Mouse (Mus musculus) midbrain, embryonic 13.5 days (tissue): ENCODE data around the gene Dram1. TPM values are rescaled to one million over a fixed set of nuclear protein-coding genes. Genes with fewer than 3 reads are reported as not detected.

ENCODE experiments used
- ATAC-seq: fragments of 200-750 bp; cut with Nextera tagmentation; 2 replicates; pipeline ENCODE4 v1.8.0; 2017; ENCODE audit warnings: mild to moderate bottlenecking, moderate TSS enrichment, moderate library complexity
- H3K27ac ChIP-seq: fragments of 300-500 bp; sonication (generic); 2 replicates; pipeline ENCODE4 v1.5.1; 2015; ENCODE audit warnings: inconsistent platforms, mild to moderate bottlenecking, moderate library complexity
- H3K27me3 ChIP-seq: fragments of 300-500 bp; sonication (generic); 2 replicates; pipeline ENCODE4 v1.6.1; 2015; ENCODE audit warnings: mild to moderate bottlenecking, inconsistent platforms
- H3K36me3 ChIP-seq: fragments of 300-500 bp; sonication (generic); 2 replicates; pipeline ENCODE4 v1.6.1; 2015; ENCODE audit warnings: mild to moderate bottlenecking, inconsistent platforms
- H3K4me1 ChIP-seq: fragments of 300-500 bp; sonication (generic); replicated peaks from 2 replicates; pipeline ENCODE4 v1.6.1; 2015; ENCODE audit warnings: inconsistent platforms
- H3K4me2 ChIP-seq: fragments of 300-500 bp; sonication (generic); replicated peaks from 2 replicates; pipeline ENCODE4 v1.6.1; 2015; ENCODE audit warnings: moderate library complexity, mild to moderate bottlenecking, inconsistent platforms
- H3K4me3 ChIP-seq: fragments of 300-500 bp; sonication (generic); replicated peaks from 2 replicates; pipeline ENCODE4 v1.5.1; 2015; ENCODE audit warnings: mild to moderate bottlenecking, inconsistent platforms
- H3K9ac ChIP-seq: fragments of 300-500 bp; sonication (generic); replicated peaks from 2 replicates; pipeline ENCODE4 v1.6.1; 2015; ENCODE audit warnings: mild to moderate bottlenecking, inconsistent platforms
- H3K9me3 ChIP-seq: fragments of 300-500 bp; sonication (generic); 2 replicates; pipeline ENCODE4 v1.6.1; 2016; ENCODE audit warnings: mild to moderate bottlenecking, inconsistent platforms
- WGBS: fragments of 180-500 bp; shearing (Covaris S2); methylation state at CpG from one replicate; pipeline ENCODE4 v1.1.7; 2015; 5-methylcytosine and 5-hydroxymethylcytosine counted together
- polyA plus RNA-seq: library from polyadenylated mRNA; unstranded; fragments of >200 nt; fragmentation: Nextera tagmentation; extraction: Ambion mirVana; gene quantifications from 2 replicates; pipeline ENCODE4 v1.2.1, GENCODE M21; 2015

The Dram1 gene
- polyA plus RNA-seq, 1 experiment from 2014 or later = 0.31 TPM

DNA sequence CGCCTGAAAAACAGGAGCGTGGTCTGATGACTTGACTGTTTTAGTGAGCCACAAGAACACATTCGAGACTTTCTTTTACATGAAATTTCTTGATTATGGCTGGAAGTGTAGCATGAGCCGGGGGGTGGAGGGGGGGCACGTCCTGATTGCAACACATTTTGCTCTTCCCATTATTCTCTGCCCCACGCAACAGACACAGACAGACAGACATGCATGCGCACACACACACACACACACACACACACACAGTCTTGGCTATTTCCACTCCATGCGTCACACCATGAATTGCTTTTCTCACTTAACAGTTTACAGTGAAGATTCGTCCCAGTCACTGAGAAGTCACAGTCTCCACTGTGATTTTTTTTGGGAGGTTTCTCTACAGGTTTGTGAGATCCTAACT is 38.2 kb downstream of the Dram1 start:
- no peak for ATAC-seq
- Histone ChIP-seq H3K36me3 (no peaks in the 10 kb centered on the region), H3K4me1 (no peaks in the 10 kb centered on the region), H3K4me3 (no peak overlapping the region), H3K4me2 (no peak overlapping the region), H3K27me3 (no peaks in the 10 kb centered on the region), H3K27ac (no peak overlapping the region), H3K9me3 (no peaks in the 10 kb centered on the region), H3K9ac (no peak overlapping the region)
- 95% methylated on average over 9 of the region's 9 CpGs for WGBS

DNA sequence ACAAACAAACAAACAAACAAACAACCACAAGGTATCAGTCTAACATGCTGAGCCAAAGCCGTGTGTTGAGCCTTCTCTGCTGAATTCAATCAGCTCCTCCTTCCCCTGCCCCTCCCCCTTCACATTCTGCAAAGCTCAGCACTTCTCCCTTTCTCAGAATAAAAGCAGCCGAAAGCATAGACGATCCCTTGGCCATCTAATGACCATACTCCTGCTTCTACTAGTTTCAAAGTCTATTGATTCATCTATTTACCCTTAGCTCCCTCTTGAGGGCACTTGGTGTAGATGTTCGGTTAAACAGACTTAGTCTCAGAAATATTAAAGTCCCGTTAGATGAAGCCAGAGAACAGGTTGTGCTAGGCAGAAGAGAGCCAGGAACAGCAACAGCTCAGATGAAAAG is 48.2 kb downstream of the Dram1 start:
- no peaks in the 10 kb centered on the region for H3K27me3 ChIP-seq
- no peaks in the 10 kb centered on the region for H3K36me3 ChIP-seq
- peaks cover 2% of the 10 kb centered on the region; the same call in 1 of the 2 replicates for H3K4me1 ChIP-seq
- H3K9ac ChIP-seq = no peak overlapping the region
- H3K27ac ChIP-seq = no peak overlapping the region
- WGBS = 23% methylated on average over 5 of the region's 5 CpGs
- ATAC-seq = peak; percentile 15; the same call in 1 of the 2 replicates
- no peak overlapping the region for H3K4me2 ChIP-seq
- no peaks in the 10 kb centered on the region for H3K9me3 ChIP-seq
- H3K4me3 ChIP-seq = no peak overlapping the region

DNA sequence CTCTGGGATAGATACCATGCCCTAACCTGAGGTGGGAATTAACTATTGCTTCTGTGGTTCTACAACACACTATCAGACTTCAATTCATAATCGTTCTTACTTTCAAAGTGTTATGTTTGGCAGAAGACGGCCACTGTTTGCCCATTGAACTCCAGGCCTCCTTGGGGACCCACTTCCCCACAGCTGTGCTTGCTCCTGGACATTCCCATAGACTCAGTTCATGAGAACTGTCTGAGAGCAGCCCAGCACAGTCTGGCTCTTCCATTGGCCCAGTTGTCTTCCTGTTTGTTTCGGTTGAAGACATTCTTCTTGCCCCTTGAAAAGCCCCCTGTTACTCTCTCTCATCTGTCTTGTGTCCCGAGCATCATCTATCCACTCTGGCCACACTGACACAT is 50.8 kb downstream of the Dram1 start:
- Histone ChIP-seq H3K36me3 (no peaks in the 10 kb centered on the region), H3K4me3 (no peak overlapping the region), H3K9ac (no peak overlapping the region), H3K9me3 (no peaks in the 10 kb centered on the region), H3K27me3 (no peaks in the 10 kb centered on the region), H3K4me1 (peaks cover 2% of the 10 kb centered on the region; the same call in 1 of the 2 replicates), H3K4me2 (no peak overlapping the region), H3K27ac (no peak overlapping the region)
- 70% methylated on average over 4 of the region's 4 CpGs for WGBS
- no peak for ATAC-seq

DNA sequence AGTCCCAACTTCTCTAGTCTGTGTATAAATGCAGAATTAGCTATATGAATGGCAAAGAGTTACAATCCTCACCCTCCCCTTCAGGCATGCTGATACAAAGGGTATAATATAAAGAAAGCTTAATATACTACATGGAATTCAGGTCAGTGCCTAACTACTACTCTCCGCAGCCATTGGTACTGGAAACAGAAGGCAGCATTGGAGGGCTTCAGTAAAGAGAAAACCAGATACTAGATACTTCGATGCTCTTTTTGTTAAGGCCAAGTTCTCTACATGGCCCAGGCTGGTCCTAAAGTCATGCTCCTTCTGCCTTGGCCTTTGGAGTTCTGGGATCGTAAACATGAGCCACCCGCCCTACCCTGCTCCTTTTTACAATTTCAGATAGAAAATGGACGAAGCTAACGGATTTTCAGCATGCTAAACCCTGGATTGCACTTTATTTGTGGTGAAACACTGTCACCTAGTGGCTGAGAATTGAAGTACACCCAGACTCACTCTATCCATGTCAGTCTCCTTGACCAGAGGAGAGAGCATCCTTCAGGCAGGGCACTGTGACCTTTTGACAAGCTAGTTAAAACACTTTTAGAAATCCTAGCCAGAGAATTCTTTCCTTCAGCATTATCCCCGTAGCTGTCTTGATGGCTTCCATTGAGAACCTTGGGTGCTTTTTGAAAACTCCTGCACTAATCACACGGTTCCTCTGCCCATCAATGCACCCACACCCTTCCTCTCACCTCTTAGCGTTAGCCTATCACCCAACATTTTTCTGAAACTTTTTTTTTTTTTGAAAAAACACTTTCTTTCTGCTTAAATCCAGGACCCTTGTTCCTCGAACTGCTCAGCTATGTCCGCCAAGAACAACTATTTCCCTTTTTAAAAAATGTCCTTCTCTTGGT is 51.5 kb downstream of the Dram1 start:
- peak; percentile 89 for ATAC-seq
- H3K9ac ChIP-seq = 0 out of 2 replicates have a peak overlapping the region, but pooled peaks have one; percentile 44
- 51% methylated on average over 11 of the region's 11 CpGs for whole genome bisulfite sequencing

DNA sequence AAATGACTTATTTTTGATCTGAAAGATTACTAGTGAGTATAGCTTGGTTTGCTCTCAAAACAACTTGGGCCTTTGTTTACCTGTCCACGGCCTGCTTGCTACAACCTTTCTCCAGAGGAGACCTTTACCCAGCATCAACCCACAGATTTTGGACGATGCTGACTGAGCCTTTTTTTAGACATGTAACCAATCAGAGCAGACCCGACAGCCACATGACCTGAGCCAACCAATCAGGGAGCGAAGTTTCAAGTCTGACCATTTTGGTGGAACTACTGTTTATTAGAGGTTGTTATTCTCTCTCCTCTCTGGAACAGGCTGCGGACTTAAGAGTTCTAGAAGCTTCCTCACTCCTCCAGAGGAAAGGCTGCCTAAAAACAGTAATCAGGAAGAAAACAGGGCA is 57.1 kb downstream of the Dram1 start:
- ATAC-seq = no peak
- 85% methylated on average over 5 of the region's 5 CpGs for WGBS

More for the DNA sequence above, 51.5 kb downstream of the Dram1 start:
- peaks cover 2% of the 10 kb centered on the region; the same call in 1 of the 2 replicates for H3K4me1 ChIP-seq
- no peak overlapping the region for H3K27ac ChIP-seq
- H3K4me3 ChIP-seq = no peak overlapping the region
- no peaks in the 10 kb centered on the region for H3K36me3 ChIP-seq
- H3K9me3 ChIP-seq = no peaks in the 10 kb centered on the region
- no peaks in the 10 kb centered on the region for H3K27me3 ChIP-seq
- H3K4me2 ChIP-seq = peak overlapping the region; percentile 45

DNA sequence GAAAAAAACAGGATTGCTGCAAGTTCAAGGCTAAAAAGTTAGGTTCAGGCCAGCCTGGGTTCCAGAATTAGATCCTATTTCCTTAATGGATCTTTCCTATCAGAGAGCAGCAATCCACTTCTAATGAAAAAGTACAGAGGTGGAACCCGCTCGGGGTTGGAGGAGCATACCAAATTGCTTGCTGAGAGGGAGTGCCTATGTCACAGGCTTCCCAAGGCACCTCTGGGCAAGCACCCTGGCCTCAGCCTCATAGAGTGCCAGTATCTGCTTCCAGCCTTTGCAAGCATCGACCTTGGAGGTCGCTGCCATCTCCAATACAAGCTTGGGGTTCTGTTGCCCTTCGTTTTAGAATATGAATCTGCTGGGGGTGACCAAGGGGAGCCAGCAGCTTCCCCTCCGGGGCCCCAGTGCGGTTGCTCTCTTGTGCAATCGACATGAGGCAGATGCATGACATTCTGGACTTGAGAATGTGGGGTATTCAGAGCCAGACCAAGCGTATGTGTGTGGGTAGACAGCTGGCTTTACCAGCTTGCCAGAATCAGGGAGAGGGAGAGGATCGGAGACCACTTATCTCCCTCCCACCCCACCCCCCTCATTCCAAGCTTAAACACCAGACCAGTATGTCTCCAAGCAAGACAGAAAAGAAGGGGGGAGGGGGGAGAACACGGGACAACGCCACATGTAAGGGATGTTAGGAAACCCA is 58.0 kb downstream of the Dram1 start:
- Histone ChIP-seq H3K4me3 (no peak overlapping the region), H3K4me2 (no peak overlapping the region), H3K9ac (no peak overlapping the region), H3K27ac (no peak overlapping the region), H3K4me1 (no peaks in the 10 kb centered on the region), H3K9me3 (no peaks in the 10 kb centered on the region), H3K36me3 (no peaks in the 10 kb centered on the region), H3K27me3 (no peaks in the 10 kb centered on the region)
- WGBS = 67% methylated on average over 12 of the region's 12 CpGs
- peak; percentile 37; the same call in 1 of the 2 replicates for ATAC-seq

More for the DNA sequence above, 57.1 kb downstream of the Dram1 start:
- Histone ChIP-seq H3K4me1 (no peaks in the 10 kb centered on the region), H3K4me2 (no peak overlapping the region), H3K36me3 (no peaks in the 10 kb centered on the region), H3K27ac (no peak overlapping the region), H3K27me3 (no peaks in the 10 kb centered on the region), H3K9ac (no peak overlapping the region), H3K9me3 (no peaks in the 10 kb centered on the region), H3K4me3 (no peak overlapping the region)

DNA sequence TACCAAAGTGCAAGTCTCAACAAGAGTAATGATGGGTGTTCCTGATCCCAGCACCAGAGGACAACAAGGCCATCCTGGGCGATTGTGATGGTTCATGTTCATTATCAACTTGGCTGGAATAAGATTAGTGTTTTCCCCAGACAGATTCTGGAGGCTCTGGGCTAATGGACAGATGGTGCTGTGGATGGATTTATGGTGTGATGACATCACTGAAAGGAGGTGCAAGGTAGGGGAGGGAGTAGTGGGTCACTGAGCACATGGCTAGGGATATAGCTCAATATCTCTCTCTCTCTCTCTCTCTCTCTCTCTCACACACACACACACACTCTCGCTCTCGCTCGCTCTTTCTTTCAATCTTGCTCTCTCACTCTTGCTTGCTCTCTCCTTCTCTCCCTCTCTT is 60.7 kb downstream of the Dram1 start:
- Histone ChIP-seq H3K4me3 (no peak overlapping the region), H3K9me3 (no peaks in the 10 kb centered on the region), H3K4me2 (no peak overlapping the region), H3K27ac (no peak overlapping the region), H3K4me1 (no peaks in the 10 kb centered on the region), H3K9ac (no peak overlapping the region), H3K27me3 (no peaks in the 10 kb centered on the region), H3K36me3 (no peaks in the 10 kb centered on the region)
- ATAC-seq = no peak
- WGBS = 75% methylated on average over 4 of the region's 4 CpGs

DNA sequence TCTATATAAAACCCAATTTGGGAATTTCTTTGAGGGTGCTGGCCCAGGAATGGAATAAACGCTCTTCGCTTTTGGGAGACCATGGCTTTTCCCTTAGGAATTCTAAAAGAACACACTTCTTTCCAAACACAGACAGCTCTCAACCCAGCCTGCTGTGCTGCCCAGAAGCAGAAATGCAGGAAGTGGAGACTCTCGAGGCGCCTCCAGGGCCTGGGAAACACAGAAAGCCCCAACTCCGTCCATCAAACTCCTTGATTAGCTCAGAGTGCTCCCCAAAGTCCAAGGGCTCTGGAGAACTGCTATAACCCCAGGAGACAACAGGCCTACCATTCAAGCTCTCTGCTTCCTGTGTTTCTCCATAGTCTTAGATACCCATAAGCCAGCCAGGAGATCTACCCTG is 61.7 kb downstream of the Dram1 start:
- WGBS = 95% methylated on average over 5 of the region's 5 CpGs
- Histone ChIP-seq H3K27ac (no peak overlapping the region), H3K4me1 (no peaks in the 10 kb centered on the region), H3K36me3 (no peaks in the 10 kb centered on the region), H3K4me3 (no peak overlapping the region), H3K4me2 (no peak overlapping the region), H3K9ac (no peak overlapping the region), H3K27me3 (no peaks in the 10 kb centered on the region), H3K9me3 (no peaks in the 10 kb centered on the region)
- no peak for ATAC-seq

DNA sequence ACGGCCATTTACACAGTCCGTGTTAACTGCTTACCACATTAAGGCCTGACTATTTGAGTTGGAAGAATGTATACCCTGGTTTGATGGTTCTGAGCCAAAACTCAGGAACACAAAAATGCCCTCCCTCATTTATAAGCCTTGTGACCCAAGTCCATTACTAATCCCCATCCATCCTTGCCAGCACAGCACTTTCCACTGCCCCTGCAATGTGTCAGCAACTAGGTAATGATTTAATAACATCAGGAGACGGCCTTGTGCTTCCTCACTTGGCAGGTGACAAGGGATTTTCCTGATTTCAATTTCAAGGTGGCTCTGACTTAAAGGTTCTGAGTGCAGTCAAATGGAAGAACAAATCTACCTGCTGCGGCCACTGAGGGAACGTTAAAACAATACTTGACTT is 64.0 kb downstream of the Dram1 start:
- Histone ChIP-seq H3K27me3 (no peaks in the 10 kb centered on the region), H3K4me3 (no peak overlapping the region), H3K4me2 (no peak overlapping the region), H3K9me3 (no peaks in the 10 kb centered on the region), H3K36me3 (no peaks in the 10 kb centered on the region), H3K9ac (no peak overlapping the region), H3K4me1 (no peaks in the 10 kb centered on the region), H3K27ac (no peak overlapping the region)
- no peak for ATAC-seq
- 86% methylated on average over 5 of the region's 5 CpGs for WGBS

DNA sequence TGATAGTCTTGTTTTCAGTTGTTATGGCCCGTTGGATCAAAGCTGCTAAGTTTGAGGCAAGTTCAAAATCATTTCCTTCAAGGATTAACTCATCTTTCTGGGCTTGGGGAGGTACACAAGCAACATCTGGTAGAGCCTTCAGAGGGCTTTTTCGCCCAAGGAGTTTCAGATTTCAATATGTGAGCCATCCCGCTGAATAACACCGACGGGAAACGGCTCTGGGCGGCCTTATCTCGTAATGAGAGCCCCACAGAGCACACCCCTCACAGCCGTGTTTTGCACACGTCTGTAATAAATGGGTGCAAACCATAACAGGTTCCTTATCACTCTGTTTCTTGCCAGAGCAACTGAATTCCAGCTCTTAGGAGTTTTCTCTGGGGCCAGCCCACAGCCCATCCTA is 69.0 kb downstream of the Dram1 start:
- no peak for ATAC-seq
- WGBS = 90% methylated on average over 10 of the region's 10 CpGs
- H3K27me3 ChIP-seq = no peaks in the 10 kb centered on the region

DNA sequence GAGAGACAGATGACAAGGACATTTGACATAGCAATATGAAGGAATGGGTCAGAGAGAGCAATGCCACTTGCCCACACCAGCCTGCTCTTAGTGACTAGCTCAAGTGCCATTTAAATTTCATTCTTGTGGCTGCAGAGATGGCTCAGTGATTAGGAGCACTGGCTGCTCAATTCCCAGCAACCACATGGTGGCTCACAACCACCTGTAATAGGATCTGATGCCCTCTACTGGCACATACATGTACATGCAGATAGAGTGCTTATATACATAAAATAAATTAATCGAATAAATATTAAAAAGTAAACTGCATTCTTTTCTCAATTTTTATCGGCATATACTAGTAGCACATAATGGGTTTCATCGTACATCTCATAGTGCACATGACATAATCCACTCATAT is 72.6 kb downstream of the Dram1 start:
- no peaks in the 10 kb centered on the region for H3K4me1 ChIP-seq
- H3K27ac ChIP-seq = no peak overlapping the region
- ATAC-seq = no peak
- H3K4me2 ChIP-seq = no peak overlapping the region
- 96% methylated on average over 3 of the region's 3 CpGs for WGBS
- no peak overlapping the region for H3K9ac ChIP-seq
- no peaks in the 10 kb centered on the region for H3K9me3 ChIP-seq
- H3K27me3 ChIP-seq = no peaks in the 10 kb centered on the region
- no peaks in the 10 kb centered on the region for H3K36me3 ChIP-seq
- H3K4me3 ChIP-seq = no peak overlapping the region

More for the DNA sequence above, 69.0 kb downstream of the Dram1 start:
- Histone ChIP-seq H3K9me3 (no peaks in the 10 kb centered on the region), H3K36me3 (no peaks in the 10 kb centered on the region), H3K4me3 (no peak overlapping the region), H3K4me2 (no peak overlapping the region), H3K9ac (no peak overlapping the region), H3K4me1 (no peaks in the 10 kb centered on the region), H3K27ac (no peak overlapping the region)

DNA sequence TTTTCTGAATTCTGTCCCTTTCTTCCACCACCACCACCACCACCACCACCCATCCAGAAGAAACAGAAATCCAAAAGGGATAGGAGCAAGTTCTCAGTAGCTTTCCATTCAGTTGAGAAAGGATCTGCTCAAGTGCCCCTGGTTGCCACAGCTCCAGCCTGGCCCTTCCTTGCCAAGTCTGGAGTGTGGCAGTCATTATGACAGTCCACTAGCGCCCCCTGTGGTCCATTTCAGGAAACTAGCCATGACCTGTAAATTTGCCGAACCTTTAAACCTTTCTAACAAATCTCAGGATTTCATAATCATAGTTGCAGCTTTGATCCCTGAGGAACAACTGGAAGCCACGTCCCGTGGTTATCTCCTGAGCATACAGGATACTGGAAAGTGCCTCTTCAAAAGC is 74.6 kb downstream of the Dram1 start:
- WGBS = 11% methylated on average over 4 of the region's 4 CpGs
- no peak overlapping the region for H3K4me2 ChIP-seq
- no peaks in the 10 kb centered on the region for H3K36me3 ChIP-seq
- no peak overlapping the region for H3K9ac ChIP-seq
- H3K9me3 ChIP-seq = peaks cover 3% of the 10 kb centered on the region; the same call in 1 of the 2 replicates
- H3K27me3 ChIP-seq = no peaks in the 10 kb centered on the region
- no peak overlapping the region for H3K4me3 ChIP-seq
- no peaks in the 10 kb centered on the region for H3K4me1 ChIP-seq
- peak; percentile 58; the same call in 1 of the 2 replicates for ATAC-seq
- H3K27ac ChIP-seq = no peak overlapping the region
